Mouse (Mus musculus) midbrain, embryonic 14.5 days (tissue): ENCODE data around the gene Dnajb12. TPM values are rescaled to one million over a fixed set of nuclear protein-coding genes. Genes with fewer than 3 reads are reported as not detected.

Experiments used
- ATAC-seq: fragments of 200-750 bp; cut with Nextera tagmentation; 2 replicates; pipeline ENCODE4 v1.8.0; 2017; ENCODE audit warnings: moderate number of reproducible peaks, moderate library complexity; ENCODE audit not compliant: low FRiP score, low TSS enrichment
- DNase-seq: peaks from one replicate; pipeline ENCODE4 v3.0.0-alpha.2; 2015
- H3K27ac ChIP-seq: fragments of 300-500 bp; sonication (generic); replicated peaks from 2 replicates; pipeline ENCODE4 v1.5.1; 2014; ENCODE audit warnings: mild to moderate bottlenecking, low read depth, low read length, moderate library complexity
- H3K27me3 ChIP-seq: fragments of 300-500 bp; sonication (generic); 2 replicates; pipeline ENCODE4 v1.6.1; 2014; ENCODE audit warnings: low read length, control low read depth, mixed read lengths; ENCODE audit not compliant: control insufficient read depth, insufficient read depth
- H3K36me3 ChIP-seq: fragments of 300-500 bp; sonication (generic); 2 replicates; pipeline ENCODE4 v1.6.1; 2014; ENCODE audit warnings: low read length, control low read depth; ENCODE audit not compliant: control insufficient read depth, insufficient read depth
- H3K4me1 ChIP-seq: fragments of 300-500 bp; sonication (generic); 2 replicates; pipeline ENCODE4 v1.6.1; 2014; ENCODE audit warnings: mild to moderate bottlenecking, antibody characterized with exemption, low read length, control low read depth; ENCODE audit not compliant: control insufficient read depth, insufficient read depth
- H3K4me2 ChIP-seq: fragments of 300-500 bp; sonication (generic); 2 replicates; pipeline ENCODE4 v1.6.1; 2014; ENCODE audit warnings: mild to moderate bottlenecking, low read length, moderate library complexity
- H3K4me3 ChIP-seq: fragments of 300-500 bp; sonication (generic); replicated peaks from 2 replicates; pipeline ENCODE4 v1.5.1; 2014; ENCODE audit warnings: low read depth, low read length
- H3K9ac ChIP-seq: fragments of 300-500 bp; sonication (generic); replicated peaks from 2 replicates; pipeline ENCODE4 v1.6.1; 2014; ENCODE audit warnings: mild to moderate bottlenecking, low read length, moderate library complexity
- H3K9me3 ChIP-seq: fragments of 300-500 bp; sonication (generic); 2 replicates; pipeline ENCODE4 v1.6.1; 2016; ENCODE audit warnings: low read length, control low read depth, mixed read lengths; ENCODE audit not compliant: control insufficient read depth
- WGBS: fragments of 180-500 bp; shearing (Covaris S2); extraction: QIAGEN DNeasy Blood & Tissue Kit; methylation state at CpG from one replicate; pipeline ENCODE4 v1.1.7; 2014; 5-methylcytosine and 5-hydroxymethylcytosine counted together
- polyA plus RNA-seq: library from polyadenylated mRNA; unstranded; fragments of >200 nt; fragmentation: Nextera tagmentation; extraction: Ambion mirVana; gene quantifications from 2 replicates; pipeline ENCODE4 v1.2.1, GENCODE M21; 2014

Dnajb12 gene
- polyA plus RNA-seq, 1 experiment from 2014 or later = 20.5 TPM

DNA sequence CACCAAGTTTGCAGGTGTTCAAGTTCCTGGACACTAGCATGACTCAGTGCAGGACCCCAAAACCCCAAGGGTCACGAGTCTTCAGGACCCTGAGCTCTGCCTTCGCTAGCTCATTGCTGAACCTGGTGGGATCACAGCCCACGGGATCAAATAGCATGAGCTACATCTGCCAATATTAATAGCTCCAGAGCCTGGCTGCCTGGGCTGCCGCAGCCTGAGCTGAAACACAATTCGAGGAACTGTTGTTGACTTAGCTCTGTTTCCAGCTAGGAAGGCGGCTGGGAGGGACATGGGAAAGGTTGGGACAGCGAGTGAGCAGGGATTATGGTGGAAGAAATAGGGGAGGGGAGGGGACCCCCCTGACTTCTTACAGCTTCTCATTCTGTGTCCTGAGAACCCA is 23.8 kb downstream of the Dnajb12 start:
- WGBS = 56% methylated on average over 7 of the region's 7 CpGs
- peaks cover 49% of the 10 kb centered on the region for H3K4me1 ChIP-seq

GRCm38 (mm10) chr10:59907080-59907609 is 27.8 kb downstream of the Dnajb12 start:
- no peaks in the 10 kb centered on the region for H3K27me3 ChIP-seq
- peaks cover 28% of the 10 kb centered on the region for H3K4me1 ChIP-seq
- WGBS = 57% methylated on average over 3 of the region's 3 CpGs
- no peaks in the 10 kb centered on the region for H3K9me3 ChIP-seq
- no peak overlapping the region for H3K9ac ChIP-seq
- no peak overlapping the region for H3K4me2 ChIP-seq
- H3K36me3 ChIP-seq = no peaks in the 10 kb centered on the region
- ATAC-seq (no peak), DNase-seq (no peak)
- H3K27ac ChIP-seq = no peak overlapping the region
- no peak overlapping the region for H3K4me3 ChIP-seq

More for the DNA sequence above, 23.8 kb downstream of the Dnajb12 start:
- Histone ChIP-seq H3K4me3 (no peak overlapping the region), H3K9me3 (no peaks in the 10 kb centered on the region), H3K27me3 (no peaks in the 10 kb centered on the region), H3K36me3 (no peaks in the 10 kb centered on the region), H3K27ac (peak overlapping the region; percentile 99; the same call in 1 of the 2 replicates), H3K9ac (0 out of 2 replicates have a peak overlapping the region, but pooled peaks have one; percentile 6), H3K4me2 (no peak overlapping the region)
- ATAC-seq (no peak), DNase-seq (no peak)

GRCm38 (mm10) chr10:59907695-59908299 is 28.4 kb downstream of the Dnajb12 start:
- H3K4me2 ChIP-seq = no peak overlapping the region
- H3K9me3 ChIP-seq = no peaks in the 10 kb centered on the region
- no peak overlapping the region for H3K9ac ChIP-seq
- H3K36me3 ChIP-seq = no peaks in the 10 kb centered on the region
- H3K27ac ChIP-seq = 0 out of 2 replicates have a peak overlapping the region, but pooled peaks have one; percentile 20
- WGBS = 30% methylated on average over 7 of the region's 7 CpGs
- ATAC-seq (0 out of 2 replicates have a peak, but pooled peaks have one; percentile 32), DNase-seq (no peak)
- H3K4me1 ChIP-seq = peaks cover 24% of the 10 kb centered on the region
- H3K27me3 ChIP-seq = no peaks in the 10 kb centered on the region
- no peak overlapping the region for H3K4me3 ChIP-seq

DNA sequence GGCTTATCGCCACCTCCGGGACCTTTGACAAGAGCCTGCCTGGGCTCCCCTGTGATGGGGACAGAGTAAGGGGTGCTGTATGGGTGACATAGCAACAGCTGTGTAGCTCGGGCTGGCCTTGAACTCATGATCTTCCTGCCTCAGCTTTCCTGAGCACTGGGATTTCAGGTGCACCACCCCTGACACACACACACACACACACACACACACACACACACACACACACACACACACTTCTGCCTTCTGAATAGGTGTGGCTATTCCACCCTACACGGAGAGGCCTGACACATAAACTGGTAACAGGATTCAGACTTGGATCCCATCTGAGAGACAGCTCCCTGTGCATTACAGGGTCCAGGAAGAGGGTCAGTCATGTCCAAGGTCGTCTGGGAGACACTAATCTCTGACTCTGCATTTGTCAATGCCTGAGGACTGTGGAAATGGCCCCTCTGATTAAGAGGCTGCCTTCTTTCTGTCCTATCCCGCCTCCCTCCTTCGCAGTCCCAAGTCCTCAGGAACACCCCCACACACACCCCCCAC is 29.5 kb downstream of the Dnajb12 start:
- Histone ChIP-seq H3K27ac (no peak overlapping the region), H3K9me3 (no peaks in the 10 kb centered on the region), H3K36me3 (no peaks in the 10 kb centered on the region), H3K27me3 (no peaks in the 10 kb centered on the region), H3K4me3 (no peak overlapping the region), H3K9ac (no peak overlapping the region), H3K4me2 (no peak overlapping the region), H3K4me1 (peaks cover 19% of the 10 kb centered on the region)
- DNase-seq (no peak), ATAC-seq (no peak; the same call in 1 of the 2 replicates)
- WGBS = 48% methylated on average over 7 of the region's 7 CpGs

DNA sequence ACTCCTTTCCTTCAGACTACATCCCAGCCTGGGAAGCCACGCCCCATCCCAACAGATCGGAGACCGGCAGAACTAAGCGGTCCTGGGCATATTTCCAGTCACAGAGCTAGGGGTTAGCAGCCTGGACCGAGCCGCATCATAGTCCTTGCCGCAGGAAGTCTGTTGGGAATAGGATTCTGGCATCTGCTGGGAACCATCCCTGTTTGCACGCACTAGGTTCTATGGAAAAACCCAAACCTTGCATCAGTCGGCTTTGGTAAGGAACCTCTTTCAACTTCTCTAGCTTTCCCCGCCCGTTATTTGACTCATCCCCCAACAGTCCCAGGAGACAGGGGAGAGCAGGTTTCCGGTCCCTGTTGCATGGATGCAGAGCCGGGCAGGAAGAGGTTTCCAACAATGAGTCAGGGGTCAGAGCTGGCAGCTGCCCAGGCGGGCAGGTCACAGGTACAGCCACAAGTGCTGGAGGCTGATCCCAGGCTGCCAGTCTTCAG is 30.0 kb downstream of the Dnajb12 start:
- 10% methylated on average over 14 of the region's 14 CpGs for WGBS

DNA sequence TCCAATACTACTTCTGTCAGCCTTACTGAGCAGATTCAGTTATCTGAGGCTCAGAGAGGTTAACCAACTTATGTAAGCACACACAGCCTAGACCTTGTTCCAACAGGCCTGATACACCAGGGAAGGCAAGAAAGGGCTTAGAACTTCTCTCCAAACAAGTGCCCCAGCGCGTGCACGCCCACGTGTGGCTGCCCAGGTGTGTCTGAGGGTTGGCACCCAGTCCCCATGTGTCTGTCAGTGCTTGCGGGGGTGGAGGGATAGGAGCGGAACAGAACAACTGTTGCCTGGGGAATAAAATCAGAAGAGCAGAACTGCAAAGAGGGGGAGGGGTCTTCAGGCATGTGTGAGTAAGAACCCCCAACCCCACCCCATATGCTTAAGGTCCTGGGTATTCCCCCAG is 31.7 kb downstream of the Dnajb12 start:
- peaks cover 20% of the 10 kb centered on the region for H3K4me1 ChIP-seq
- peak overlapping the region; percentile 39; the same call in 1 of the 2 replicates for H3K9ac ChIP-seq
- no peaks in the 10 kb centered on the region for H3K9me3 ChIP-seq
- DNase-seq (no peak), ATAC-seq (no peak)
- H3K4me3 ChIP-seq = no peak overlapping the region
- 26% methylated on average over 6 of the region's 6 CpGs for WGBS
- no peaks in the 10 kb centered on the region for H3K36me3 ChIP-seq
- no peak overlapping the region for H3K27ac ChIP-seq
- H3K27me3 ChIP-seq = no peaks in the 10 kb centered on the region
- H3K4me2 ChIP-seq = peak overlapping the region; percentile 42

More for the DNA sequence above, 30.0 kb downstream of the Dnajb12 start:
- Histone ChIP-seq H3K4me3 (no peak overlapping the region), H3K36me3 (no peaks in the 10 kb centered on the region), H3K4me1 (peaks cover 19% of the 10 kb centered on the region), H3K9ac (no peak overlapping the region), H3K9me3 (no peaks in the 10 kb centered on the region), H3K27ac (no peak overlapping the region), H3K4me2 (no peak overlapping the region), H3K27me3 (no peaks in the 10 kb centered on the region)
- ATAC-seq (no peak; the same call in 1 of the 2 replicates), DNase-seq (peak; percentile 70)

DNA sequence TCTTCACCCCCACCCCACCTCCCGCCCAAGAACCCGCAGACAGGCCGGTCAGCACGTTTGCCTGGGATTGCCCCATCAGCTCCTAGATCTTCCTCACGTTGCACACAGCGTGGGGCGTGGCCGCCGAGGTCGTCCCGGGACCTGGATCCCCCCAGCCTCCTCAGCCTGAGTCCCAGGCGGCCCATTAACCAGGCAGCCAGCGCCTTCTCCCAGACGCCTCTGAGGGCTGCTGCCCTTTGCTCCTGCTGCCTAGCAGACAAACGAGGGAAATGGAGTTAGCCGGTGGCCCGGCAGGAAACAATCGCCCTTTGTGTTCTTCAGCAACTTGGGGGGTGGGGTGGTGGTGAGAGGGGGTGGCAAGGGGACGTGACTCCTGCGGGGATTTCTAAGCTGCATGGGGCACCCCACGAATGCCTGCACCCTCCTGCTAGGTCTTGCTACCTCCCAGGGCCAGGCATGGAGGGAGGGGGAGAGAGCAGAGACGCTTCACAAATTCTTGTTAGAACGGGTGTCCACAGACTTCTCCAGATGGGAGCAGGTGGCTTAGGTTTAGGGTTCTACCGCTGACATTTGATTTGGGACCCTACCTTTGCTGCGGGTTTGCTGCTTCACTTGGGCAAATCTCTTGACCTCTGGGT is 32.3 kb downstream of the Dnajb12 start:
- H3K27ac ChIP-seq = 0 out of 2 replicates have a peak overlapping the region, but pooled peaks have one; percentile 1
- no peaks in the 10 kb centered on the region for H3K36me3 ChIP-seq
- peak overlapping the region; percentile 42 for H3K4me2 ChIP-seq
- no peaks in the 10 kb centered on the region for H3K9me3 ChIP-seq
- peaks cover 25% of the 10 kb centered on the region for H3K4me1 ChIP-seq
- H3K4me3 ChIP-seq = no peak overlapping the region
- WGBS = 2% methylated on average over 25 of the region's 25 CpGs
- H3K9ac ChIP-seq = peak overlapping the region; percentile 39; the same call in 1 of the 2 replicates
- no peak for ATAC-seq
- H3K27me3 ChIP-seq = no peaks in the 10 kb centered on the region
- DNase-seq = peak; percentile 51

DNA sequence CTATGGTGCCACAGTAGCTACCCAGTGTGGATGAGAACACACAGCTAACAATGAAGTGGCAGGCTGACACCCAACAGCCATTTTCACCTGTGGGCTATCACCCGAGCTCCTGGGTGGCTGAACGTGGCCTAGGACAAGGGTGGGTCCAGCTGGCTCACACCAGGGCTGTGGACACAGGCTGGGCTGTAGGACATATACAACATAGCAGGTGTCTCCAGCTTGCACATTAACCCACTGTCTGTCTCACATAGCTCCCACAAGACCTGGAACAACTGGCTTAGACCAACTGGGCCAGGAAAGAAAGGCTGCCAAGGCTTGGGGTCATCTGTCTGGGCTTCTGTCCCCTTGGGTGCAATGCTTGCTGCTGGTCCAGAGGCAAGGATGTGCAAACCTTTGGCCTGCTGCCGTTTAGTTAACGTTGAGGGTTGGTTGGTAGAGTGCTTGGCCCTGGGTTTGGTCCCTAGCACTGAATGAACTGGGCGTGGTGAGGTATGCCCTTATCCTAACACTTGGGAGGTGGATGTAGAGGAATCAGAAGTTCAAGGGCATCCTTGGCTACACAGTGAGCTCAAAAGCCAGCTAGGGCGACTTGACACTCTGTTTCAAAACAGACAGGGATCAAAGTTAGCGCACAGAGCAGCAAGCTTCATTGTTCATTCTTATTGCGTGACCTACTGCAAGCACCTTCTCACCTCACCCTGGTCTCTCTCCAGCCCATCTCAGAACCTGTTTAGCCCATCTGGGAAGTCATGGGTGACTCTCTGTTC is 36.0 kb downstream of the Dnajb12 start:
- Histone ChIP-seq H3K9me3 (no peaks in the 10 kb centered on the region), H3K4me1 (peaks cover 22% of the 10 kb centered on the region), H3K36me3 (no peaks in the 10 kb centered on the region), H3K4me2 (no peak overlapping the region), H3K27ac (no peak overlapping the region), H3K9ac (no peak overlapping the region), H3K4me3 (no peak overlapping the region), H3K27me3 (no peaks in the 10 kb centered on the region)
- ATAC-seq (no peak), DNase-seq (no peak)
- WGBS = 90% methylated on average over 8 of the region's 8 CpGs
